Mouse (Mus musculus) hindbrain, postnatal 0 days (tissue): Measurements from ENCODE around the gene Prkg1. TPM values are rescaled to one million over a fixed set of nuclear protein-coding genes. Genes with fewer than 3 reads are reported as not detected.
A peak's percentile ranks its signal among the peaks of the same experiment; 100 is the strongest.

Source experiments
- ATAC-seq: fragments of 200-750 bp; cut with Nextera tagmentation; 2 replicates; pipeline ENCODE4 v1.8.0; 2017; ENCODE audit warnings: mild to moderate bottlenecking, moderate TSS enrichment, moderate library complexity
- DNase-seq: peaks from one replicate; pipeline ENCODE4 v3.0.0-alpha.2; 2015; ENCODE audit warnings: low spot score
- H3K27ac ChIP-seq: fragments of 300-500 bp; sonication (generic); 2 replicates; pipeline ENCODE4 v1.5.1; 2014; ENCODE audit warnings: mild to moderate bottlenecking
- H3K27me3 ChIP-seq: fragments of 300-500 bp; sonication (generic); 2 replicates; pipeline ENCODE4 v1.6.1; 2014; ENCODE audit warnings: low read length, mixed read lengths; ENCODE audit not compliant: insufficient read depth
- H3K36me3 ChIP-seq: fragments of 300-500 bp; sonication (generic); 2 replicates; pipeline ENCODE4 v1.6.1; 2014; ENCODE audit warnings: low read length, mixed read lengths; ENCODE audit not compliant: insufficient read depth
- H3K4me1 ChIP-seq: fragments of 300-500 bp; sonication (generic); 2 replicates; pipeline ENCODE4 v1.6.1; 2014; ENCODE audit warnings: antibody characterized with exemption, low read length, mixed read lengths; ENCODE audit not compliant: insufficient read depth
- H3K4me2 ChIP-seq: fragments of 300-500 bp; sonication (generic); 2 replicates; pipeline ENCODE4 v1.6.1; 2014; ENCODE audit warnings: low read depth, mild to moderate bottlenecking, low read length, moderate library complexity, mixed read lengths
- H3K4me3 ChIP-seq: fragments of 300-500 bp; sonication (generic); 2 replicates; pipeline ENCODE4 v1.5.1; 2014; ENCODE audit warnings: low read length
- H3K9ac ChIP-seq: fragments of 300-500 bp; sonication (generic); replicated peaks from 2 replicates; pipeline ENCODE4 v1.6.1; 2014; ENCODE audit warnings: mild to moderate bottlenecking, low read length, moderate library complexity, mixed read lengths
- H3K9me3 ChIP-seq: fragments of 300-500 bp; sonication (generic); 2 replicates; pipeline ENCODE4 v1.6.1; 2016; ENCODE audit warnings: low read length, mixed read lengths
- CTCF ChIP-seq: IDR thresholded peaks from 2 replicates; pipeline ENCODE4 v1.5.1; 2016; ENCODE audit warnings: antibody characterized with exemption, control low read depth, low read depth
- WGBS: fragments of 180-500 bp; shearing (Covaris S2); extraction: QIAGEN DNeasy Blood & Tissue Kit; methylation state at CpG from one replicate; pipeline ENCODE4 v1.1.7; 2014; 5-methylcytosine and 5-hydroxymethylcytosine counted together
- polyA plus RNA-seq: library from polyadenylated mRNA; unstranded; fragments of >200 nt; fragmentation: Nextera tagmentation; extraction: Ambion mirVana; gene quantifications from 2 replicates; pipeline ENCODE4 v1.2.1, GENCODE M21; 2015
- total RNA-seq: library from RNA; depleted of rRNA; stranded (reverse); fragments of >200 nt; gene quantifications from 2 replicates; pipeline ENCODE4 v1.2.3, GENCODE M21; 2014

The Prkg1 gene
- total and polyA plus RNA-seq, 2 experiments from 2014 or later = 5.3 to 8.6 TPM

GRCm38 (mm10) chr19:31781077-31781476 lies 16.2 kb upstream of the Prkg1 start:
- ATAC-seq = no peak
- Histone ChIP-seq H3K27me3 (no peaks in the 10 kb centered on the region), H3K4me1 (no peaks in the 10 kb centered on the region), H3K27ac (no peak overlapping the region), H3K9ac (no peak overlapping the region), H3K4me2 (no peak overlapping the region), H3K9me3 (no peaks in the 10 kb centered on the region), H3K4me3 (no peak overlapping the region), H3K36me3 (no peaks in the 10 kb centered on the region)
- WGBS = 64% methylated on average over 2 of the region's 2 CpGs
- no peak for TF ChIP-seq CTCF
- DNase-seq = no peak

GRCm38 (mm10) chr19:31780222-31780621 lies 15.4 kb upstream of the Prkg1 start:
- no peak overlapping the region for H3K4me2 ChIP-seq
- TF ChIP-seq CTCF = no peak
- H3K4me1 ChIP-seq = no peaks in the 10 kb centered on the region
- ATAC-seq (no peak), DNase-seq (no peak)
- H3K9me3 ChIP-seq = no peaks in the 10 kb centered on the region
- H3K4me3 ChIP-seq = no peak overlapping the region
- no peak overlapping the region for H3K9ac ChIP-seq
- no peak overlapping the region for H3K27ac ChIP-seq
- 93% methylated on average over 1 of the region's 1 CpGs for WGBS
- no peaks in the 10 kb centered on the region for H3K36me3 ChIP-seq
- H3K27me3 ChIP-seq = no peaks in the 10 kb centered on the region

DNA sequence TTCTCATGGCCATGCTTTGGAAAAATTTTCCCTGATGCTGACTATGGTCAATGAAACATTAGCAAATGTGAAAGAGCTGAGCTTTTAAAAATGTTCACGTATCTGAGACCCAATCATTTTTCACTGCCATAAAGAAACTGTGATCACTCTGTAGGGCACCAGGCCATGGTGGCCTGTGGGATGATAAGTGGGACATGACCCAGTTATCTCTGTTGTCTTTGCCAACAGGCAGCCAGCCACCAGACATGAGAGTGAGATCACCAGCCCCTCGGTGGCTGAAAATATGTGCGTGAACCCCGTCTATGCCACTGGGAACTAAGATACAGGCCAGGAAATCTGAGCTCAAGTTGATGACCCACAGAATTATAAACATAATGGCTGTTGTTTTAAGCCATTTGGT lies 14.2 kb upstream of the Prkg1 start:
- no peaks in the 10 kb centered on the region for H3K36me3 ChIP-seq
- no peak overlapping the region for H3K9ac ChIP-seq
- no peak for ATAC-seq

DNA sequence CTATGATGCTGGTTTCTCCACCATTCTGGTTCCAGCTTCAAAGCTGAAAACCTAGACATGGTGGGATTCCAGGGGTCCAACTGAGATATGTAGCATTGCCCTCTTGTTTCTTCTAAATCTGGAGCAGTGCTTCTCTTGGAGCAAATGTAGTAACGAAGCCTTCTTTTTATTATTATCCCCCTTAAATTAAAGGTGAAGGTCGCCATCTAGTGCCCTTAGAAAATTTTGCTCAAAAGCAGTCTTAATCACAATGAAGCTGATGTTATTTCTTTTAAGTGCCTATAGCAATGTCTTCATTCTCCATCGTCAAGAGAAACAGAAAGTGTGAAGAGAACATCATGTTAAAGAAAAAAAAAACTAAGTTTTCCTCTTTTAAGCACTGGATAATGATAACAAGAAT lies 2.2 kb upstream of the Prkg1 start:
- TF ChIP-seq CTCF = peak; percentile 47
- DNase-seq (peak; percentile 62), ATAC-seq (no peak)

More for the DNA sequence above, 14.2 kb upstream of the Prkg1 start:
- Histone ChIP-seq H3K4me1 (no peaks in the 10 kb centered on the region), H3K4me3 (no peak overlapping the region), H3K27me3 (no peaks in the 10 kb centered on the region), H3K9me3 (no peaks in the 10 kb centered on the region), H3K27ac (no peak overlapping the region), H3K4me2 (no peak overlapping the region)
- no peak for TF ChIP-seq CTCF
- DNase-seq = no peak
- WGBS = 75% methylated on average over 4 of the region's 4 CpGs

DNA sequence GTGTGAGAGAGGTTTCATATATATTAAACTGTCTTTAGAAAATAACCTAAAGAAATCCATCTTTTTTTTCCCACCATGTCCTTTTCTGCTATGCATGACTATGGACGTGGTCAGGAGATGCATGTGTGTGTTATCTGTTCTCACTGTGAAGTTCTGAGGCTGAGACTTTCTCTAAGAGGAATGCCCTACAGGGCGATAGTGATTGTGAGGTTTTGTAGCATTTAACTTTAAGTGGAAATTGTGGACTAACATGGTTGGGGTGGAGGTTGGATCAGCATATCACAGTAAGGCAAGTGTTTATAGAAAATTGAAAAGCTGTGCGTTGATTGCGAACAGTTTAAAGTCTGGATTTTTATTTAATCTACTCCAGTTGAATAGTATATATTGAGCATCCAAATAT lies 618 bp upstream of the Prkg1 start:
- no peak overlapping the region for H3K4me3 ChIP-seq
- peak overlapping the region; percentile 99 for H3K4me2 ChIP-seq
- DNase-seq = no peak
- peaks cover 27% of the 10 kb centered on the region; the same call in 1 of the 2 replicates for H3K27me3 ChIP-seq
- no peak overlapping the region for H3K27ac ChIP-seq
- WGBS = 39% methylated on average over 4 of the region's 4 CpGs
- no peak overlapping the region for H3K9ac ChIP-seq
- ATAC-seq = peak; percentile 8; the same call in 1 of the 2 replicates
- no peaks in the 10 kb centered on the region for H3K9me3 ChIP-seq
- no peak for TF ChIP-seq CTCF
- peaks cover 12% of the 10 kb centered on the region; the same call in 1 of the 2 replicates for H3K4me1 ChIP-seq
- no peaks in the 10 kb centered on the region for H3K36me3 ChIP-seq

More for the DNA sequence above, 2.2 kb upstream of the Prkg1 start:
- Histone ChIP-seq H3K4me1 (peaks cover 12% of the 10 kb centered on the region; the same call in 1 of the 2 replicates), H3K4me3 (no peak overlapping the region), H3K9me3 (no peaks in the 10 kb centered on the region), H3K27ac (no peak overlapping the region), H3K4me2 (no peak overlapping the region), H3K36me3 (no peaks in the 10 kb centered on the region), H3K27me3 (peaks cover 19% of the 10 kb centered on the region; the same call in 1 of the 2 replicates), H3K9ac (no peak overlapping the region)
- WGBS = 9% methylated on average over 3 of the region's 3 CpGs

DNA sequence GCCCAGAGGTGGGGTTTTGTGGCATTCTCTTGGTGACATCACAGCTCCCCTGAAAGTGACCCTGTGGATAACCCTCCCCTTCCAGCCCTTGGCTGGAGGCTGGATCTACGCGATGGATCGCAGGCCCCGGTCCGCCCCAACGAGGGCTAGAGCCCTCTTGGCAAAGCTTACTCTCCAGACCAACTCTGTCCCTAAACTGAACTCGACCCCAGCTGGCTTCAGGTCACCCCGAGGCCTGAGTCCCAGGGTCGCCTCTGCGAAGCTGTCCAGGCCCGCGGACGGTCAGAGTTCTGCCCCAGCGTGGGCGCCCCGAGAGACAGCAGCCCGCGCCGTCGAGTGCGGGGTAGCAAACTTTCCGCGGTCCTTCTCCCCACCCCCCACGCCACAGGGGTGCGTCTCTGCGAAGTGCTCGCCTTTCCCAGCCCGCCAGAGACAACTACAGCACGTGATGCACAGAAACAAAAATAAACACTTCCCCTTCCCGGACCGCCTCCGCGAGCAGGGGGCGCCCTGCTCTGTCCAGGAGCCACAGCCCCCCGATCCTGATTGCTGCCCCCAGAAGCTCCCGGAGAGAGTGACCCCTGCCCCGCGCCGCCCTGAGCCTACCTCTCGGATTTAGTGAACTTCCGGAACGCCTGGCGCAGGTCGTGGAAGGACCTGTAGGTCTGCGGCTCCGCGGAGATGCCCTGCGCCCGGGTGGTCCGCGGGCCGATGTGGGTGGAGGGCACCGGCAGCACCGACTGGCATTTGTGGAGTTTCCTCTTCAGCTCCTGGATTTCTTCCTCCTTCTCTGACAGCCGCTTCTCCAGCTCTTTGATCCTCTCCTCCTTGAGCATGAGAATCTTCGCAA lies 657 bp downstream of the Prkg1 start:
- under 1% methylated on average over 55 of the region's 56 CpGs for whole genome bisulfite sequencing
- Histone ChIP-seq H3K9me3 (no peaks in the 10 kb centered on the region), H3K27ac (no peak overlapping the region), H3K36me3 (no peaks in the 10 kb centered on the region), H3K4me3 (peak overlapping the region; percentile 54), H3K27me3 (peaks cover 33% of the 10 kb centered on the region), H3K4me1 (peaks cover 12% of the 10 kb centered on the region; the same call in 1 of the 2 replicates), H3K9ac (0 out of 2 replicates have a peak overlapping the region, but pooled peaks have one; percentile 22), H3K4me2 (peak overlapping the region; percentile 99)
- peak; percentile 60 for ATAC-seq
- peak; percentile 15; the same call in 1 of the 2 replicates for TF ChIP-seq CTCF
- DNase-seq = no peak

- whole genome bisulfite sequencing = 15% methylated on average over 20 of the region's 20 CpGs
- Histone ChIP-seq H3K36me3 (no peaks in the 10 kb centered on the region), H3K4me3 (peak overlapping the region; percentile 54), H3K4me2 (peak overlapping the region; percentile 99), H3K27me3 (peaks cover 33% of the 10 kb centered on the region), H3K9me3 (no peaks in the 10 kb centered on the region), H3K4me1 (peaks cover 12% of the 10 kb centered on the region; the same call in 1 of the 2 replicates), H3K9ac (no peak overlapping the region; the same call in 1 of the 2 replicates), H3K27ac (no peak overlapping the region)
- ATAC-seq = no peak
- no peak for TF ChIP-seq CTCF
- no peak for DNase-seq
Measured at GRCm38 (mm10) chr19:31763246-31763821, 1.5 kb downstream of the Prkg1 start.
